Mouse (Mus musculus) midbrain, embryonic 14.5 days (tissue): ENCODE results near the gene Nup155. TPM values are rescaled to one million over a fixed set of nuclear protein-coding genes. Genes with fewer than 3 reads are reported as not detected.
A peak's percentile ranks its signal among the peaks of the same experiment; 100 is the strongest.

Source experiments
- ATAC-seq: fragments of 200-750 bp; cut with Nextera tagmentation; 2 replicates; pipeline ENCODE4 v1.8.0; 2017; ENCODE audit warnings: moderate number of reproducible peaks, moderate library complexity; ENCODE audit not compliant: low FRiP score, low TSS enrichment
- DNase-seq: peaks from one replicate; pipeline ENCODE4 v3.0.0-alpha.2; 2015
- H3K27ac ChIP-seq: fragments of 300-500 bp; sonication (generic); replicated peaks from 2 replicates; pipeline ENCODE4 v1.5.1; 2014; ENCODE audit warnings: mild to moderate bottlenecking, low read depth, low read length, moderate library complexity
- H3K27me3 ChIP-seq: fragments of 300-500 bp; sonication (generic); 2 replicates; pipeline ENCODE4 v1.6.1; 2014; ENCODE audit warnings: low read length, control low read depth, mixed read lengths; ENCODE audit not compliant: control insufficient read depth, insufficient read depth
- H3K36me3 ChIP-seq: fragments of 300-500 bp; sonication (generic); 2 replicates; pipeline ENCODE4 v1.6.1; 2014; ENCODE audit warnings: low read length, control low read depth; ENCODE audit not compliant: control insufficient read depth, insufficient read depth
- H3K4me1 ChIP-seq: fragments of 300-500 bp; sonication (generic); 2 replicates; pipeline ENCODE4 v1.6.1; 2014; ENCODE audit warnings: mild to moderate bottlenecking, antibody characterized with exemption, low read length, control low read depth; ENCODE audit not compliant: control insufficient read depth, insufficient read depth
- H3K4me2 ChIP-seq: fragments of 300-500 bp; sonication (generic); 2 replicates; pipeline ENCODE4 v1.6.1; 2014; ENCODE audit warnings: mild to moderate bottlenecking, low read length, moderate library complexity
- H3K4me3 ChIP-seq: fragments of 300-500 bp; sonication (generic); replicated peaks from 2 replicates; pipeline ENCODE4 v1.5.1; 2014; ENCODE audit warnings: low read depth, low read length
- H3K9ac ChIP-seq: fragments of 300-500 bp; sonication (generic); replicated peaks from 2 replicates; pipeline ENCODE4 v1.6.1; 2014; ENCODE audit warnings: mild to moderate bottlenecking, low read length, moderate library complexity
- H3K9me3 ChIP-seq: fragments of 300-500 bp; sonication (generic); 2 replicates; pipeline ENCODE4 v1.6.1; 2016; ENCODE audit warnings: low read length, control low read depth, mixed read lengths; ENCODE audit not compliant: control insufficient read depth
- WGBS: fragments of 180-500 bp; shearing (Covaris S2); extraction: QIAGEN DNeasy Blood & Tissue Kit; methylation state at CpG from one replicate; pipeline ENCODE4 v1.1.7; 2014; 5-methylcytosine and 5-hydroxymethylcytosine counted together
- polyA plus RNA-seq: library from polyadenylated mRNA; unstranded; fragments of >200 nt; fragmentation: Nextera tagmentation; extraction: Ambion mirVana; gene quantifications from 2 replicates; pipeline ENCODE4 v1.2.1, GENCODE M21; 2014

The Nup155 gene
- polyA plus RNA-seq, 1 experiment from 2014 or later = 14.5 TPM

DNA sequence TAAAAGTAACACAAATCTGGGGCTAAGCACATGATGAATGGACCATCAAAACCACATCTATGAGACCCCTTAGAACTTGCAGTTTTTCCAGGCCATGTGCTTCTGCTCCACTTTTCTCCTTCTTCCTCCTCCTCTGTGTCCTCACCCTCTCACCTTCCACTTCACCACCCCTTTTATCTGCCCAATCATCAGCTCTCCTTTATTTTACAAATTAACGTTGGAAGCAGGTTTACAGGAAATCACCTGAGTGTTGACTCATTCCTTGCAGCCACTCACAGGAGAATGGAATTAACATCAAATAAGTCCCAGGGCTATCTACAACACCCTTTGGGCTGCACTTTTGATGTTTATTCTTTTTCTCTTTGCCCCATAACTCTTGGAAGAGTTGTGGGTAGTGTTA, 52.8 kb downstream of the Nup155 start:
- DNase-seq = no peak
- ATAC-seq = no peak
- Histone ChIP-seq H3K9me3 (no peaks in the 10 kb centered on the region), H3K27ac (no peak overlapping the region), H3K36me3 (peaks cover 42% of the 10 kb centered on the region), H3K9ac (no peak overlapping the region), H3K4me2 (no peak overlapping the region), H3K4me1 (no peaks in the 10 kb centered on the region), H3K4me3 (no peak overlapping the region), H3K27me3 (no peaks in the 10 kb centered on the region)
- WGBS = 86% methylated on average over 1 of the region's 1 CpGs

DNA sequence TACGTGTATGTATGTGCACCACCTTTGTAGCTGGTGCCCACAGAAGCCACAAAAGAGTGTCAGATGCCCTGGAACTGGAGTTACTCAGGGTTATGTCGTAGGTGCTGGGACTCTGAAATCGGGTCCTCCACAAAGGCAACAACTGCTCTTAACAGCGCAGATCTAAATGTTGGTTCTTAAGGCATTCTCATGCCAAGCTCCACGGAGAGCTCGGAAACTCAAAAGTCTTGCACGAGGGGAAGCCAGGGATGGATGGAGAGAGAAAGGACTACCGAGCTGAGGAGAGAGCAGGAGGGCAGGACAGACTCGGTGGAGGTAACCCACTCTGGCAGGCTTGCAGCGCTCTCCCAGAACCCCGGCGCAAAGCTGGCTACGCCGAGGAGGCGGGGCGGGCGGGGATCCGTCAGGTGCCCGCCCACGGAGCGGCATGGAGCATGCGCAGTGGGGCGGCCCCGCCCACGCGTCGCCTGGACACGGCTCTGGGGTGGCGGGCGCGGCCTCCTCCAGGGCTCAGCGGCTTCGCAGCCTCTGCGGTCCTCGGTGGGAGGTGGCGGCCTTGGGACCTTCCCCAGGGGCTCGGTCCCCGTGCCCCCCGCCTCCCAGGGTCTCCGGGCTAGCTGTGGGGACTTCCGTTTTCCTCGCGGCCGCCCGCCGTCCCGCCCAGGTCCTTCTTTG, 59.7 kb downstream of the Nup155 start, which contains the start of gene Cplane1:
Cplane1 (plus strand) TSS at position 516 of the 675 bp plus-strand sequence.
- peak; percentile 98 for DNase-seq
- H3K4me1 ChIP-seq = peaks cover 10% of the 10 kb centered on the region; the same call in 1 of the 2 replicates
- peak within 1 kb of the TSS; percentile 95 for H3K27ac ChIP-seq
- H3K4me2 ChIP-seq = peak within 1 kb of the TSS; percentile 68
- peak within 1 kb of the TSS; percentile 98 for H3K9ac ChIP-seq
- no peaks in the 10 kb centered on the region for H3K27me3 ChIP-seq
- peaks cover 20% of the 10 kb centered on the region for H3K36me3 ChIP-seq
- H3K4me3 ChIP-seq = peak within 1 kb of the TSS; percentile 99
- no peaks in the 10 kb centered on the region for H3K9me3 ChIP-seq
- ATAC-seq = peak; percentile 99
- WGBS = under 1% methylated on average over 47 of the region's 47 CpGs

DNA sequence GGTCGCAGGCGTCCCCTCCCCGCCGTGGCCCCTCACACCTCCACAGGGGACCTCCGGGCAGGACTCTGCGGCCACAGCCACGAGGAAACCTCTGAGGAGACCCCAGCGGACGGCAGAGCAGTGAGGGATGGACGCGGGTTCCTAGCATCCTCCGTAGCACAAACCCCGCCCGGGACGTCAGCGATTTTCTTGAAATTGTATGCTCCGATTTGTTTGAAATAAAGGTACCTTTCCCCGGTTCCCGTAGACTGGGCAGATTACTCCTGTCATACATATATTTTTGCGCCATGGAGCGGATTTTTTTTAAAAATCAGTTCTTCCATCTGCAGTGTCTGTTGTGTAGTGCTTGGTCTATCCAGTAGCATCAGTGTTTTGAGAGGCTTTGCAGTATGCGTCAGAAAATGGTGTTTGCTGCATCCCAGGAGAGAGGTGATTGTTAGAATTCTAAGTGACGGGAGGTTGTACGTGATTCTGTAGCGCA, 60.2 kb downstream of the Nup155 start:
- no peaks in the 10 kb centered on the region for H3K9me3 ChIP-seq
- H3K4me3 ChIP-seq = peak overlapping the region; percentile 99
- peaks cover 26% of the 10 kb centered on the region for H3K36me3 ChIP-seq
- peaks cover 10% of the 10 kb centered on the region; the same call in 1 of the 2 replicates for H3K4me1 ChIP-seq
- ATAC-seq (peak; percentile 82), DNase-seq (peak; percentile 79)
- under 1% methylated on average over 25 of the region's 25 CpGs for WGBS
- H3K27me3 ChIP-seq = no peaks in the 10 kb centered on the region
- H3K27ac ChIP-seq = peak overlapping the region; percentile 95
- H3K4me2 ChIP-seq = peak overlapping the region; percentile 68
- H3K9ac ChIP-seq = peak overlapping the region; percentile 98

DNA sequence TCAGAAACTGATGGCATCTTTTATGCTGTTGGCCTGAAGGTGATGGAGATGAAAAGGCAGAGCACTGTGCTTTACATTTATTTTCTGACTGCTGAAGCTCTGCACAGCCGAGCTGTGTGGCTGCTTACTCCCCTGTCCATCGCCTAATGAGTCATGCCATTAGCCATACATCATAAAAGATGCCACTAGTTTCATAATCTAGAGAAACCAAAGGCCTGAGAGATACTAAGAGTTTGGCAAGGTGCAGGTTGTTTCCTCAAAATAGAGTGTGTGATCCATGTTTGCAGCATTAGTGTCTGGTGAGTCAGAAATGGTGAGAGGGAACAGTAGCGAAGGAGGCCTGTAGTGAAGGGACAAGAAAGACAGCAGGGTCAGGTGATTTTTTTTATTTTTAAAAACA, 80.5 kb downstream of the Nup155 start:
- WGBS = 95% methylated on average over 3 of the region's 3 CpGs

DNA sequence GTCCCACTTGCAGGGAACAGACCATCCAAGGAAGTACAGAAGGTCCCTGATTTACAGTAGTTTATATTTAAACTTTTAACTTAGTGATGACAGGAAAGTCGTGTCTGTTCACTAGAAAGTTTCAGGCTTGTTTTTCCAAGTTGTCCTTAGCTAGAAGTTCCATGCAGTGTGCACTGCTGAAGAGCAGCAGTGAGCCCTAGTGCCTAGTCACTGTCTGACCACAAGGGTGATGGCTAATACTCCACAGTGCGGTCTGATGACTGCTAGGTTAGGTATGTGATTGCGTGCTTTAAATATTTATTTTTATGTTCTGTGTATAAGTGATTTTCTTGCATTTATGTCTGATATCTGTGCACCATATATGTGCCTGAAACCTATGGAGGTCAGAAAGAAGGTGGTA, 81.4 kb downstream of the Nup155 start:
- Histone ChIP-seq H3K4me2 (no peak overlapping the region), H3K27ac (no peak overlapping the region), H3K4me3 (no peak overlapping the region), H3K27me3 (no peaks in the 10 kb centered on the region), H3K9me3 (no peaks in the 10 kb centered on the region), H3K4me1 (no peaks in the 10 kb centered on the region), H3K9ac (no peak overlapping the region), H3K36me3 (peaks cover 87% of the 10 kb centered on the region)
- 95% methylated on average over 3 of the region's 3 CpGs for WGBS
- ATAC-seq (no peak), DNase-seq (no peak)

More for the DNA sequence above, 80.5 kb downstream of the Nup155 start:
- no peaks in the 10 kb centered on the region for H3K9me3 ChIP-seq
- no peak overlapping the region for H3K4me2 ChIP-seq
- H3K27me3 ChIP-seq = no peaks in the 10 kb centered on the region
- H3K27ac ChIP-seq = no peak overlapping the region
- ATAC-seq = no peak
- no peak overlapping the region for H3K4me3 ChIP-seq
- DNase-seq = no peak
- H3K9ac ChIP-seq = no peak overlapping the region
- H3K36me3 ChIP-seq = peaks cover 78% of the 10 kb centered on the region
- no peaks in the 10 kb centered on the region for H3K4me1 ChIP-seq

DNA sequence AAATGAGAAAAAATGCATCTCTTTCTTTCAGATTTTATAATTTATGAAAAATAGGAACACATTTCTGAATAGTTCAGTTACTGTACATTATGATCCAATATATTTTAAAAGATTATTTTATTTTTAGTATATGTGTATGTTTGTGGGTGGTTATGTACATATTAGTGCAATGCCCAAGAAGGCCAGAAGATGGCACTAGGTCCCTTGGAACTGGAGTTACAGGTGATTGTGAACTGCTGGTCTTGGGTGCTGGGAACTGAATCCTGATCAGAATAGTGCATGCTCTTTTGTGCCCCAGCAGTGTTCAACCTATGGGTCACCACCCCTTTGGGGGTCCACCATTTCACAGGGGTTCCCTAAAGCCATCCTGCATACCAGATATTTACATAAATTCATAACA, 91.2 kb downstream of the Nup155 start:
- Histone ChIP-seq H3K9ac (no peak overlapping the region), H3K9me3 (no peaks in the 10 kb centered on the region), H3K27me3 (no peaks in the 10 kb centered on the region), H3K4me2 (no peak overlapping the region), H3K36me3 (peaks cover 76% of the 10 kb centered on the region), H3K4me3 (no peak overlapping the region), H3K27ac (no peak overlapping the region), H3K4me1 (no peaks in the 10 kb centered on the region)
- no peak for DNase-seq
- no peak for ATAC-seq

DNA sequence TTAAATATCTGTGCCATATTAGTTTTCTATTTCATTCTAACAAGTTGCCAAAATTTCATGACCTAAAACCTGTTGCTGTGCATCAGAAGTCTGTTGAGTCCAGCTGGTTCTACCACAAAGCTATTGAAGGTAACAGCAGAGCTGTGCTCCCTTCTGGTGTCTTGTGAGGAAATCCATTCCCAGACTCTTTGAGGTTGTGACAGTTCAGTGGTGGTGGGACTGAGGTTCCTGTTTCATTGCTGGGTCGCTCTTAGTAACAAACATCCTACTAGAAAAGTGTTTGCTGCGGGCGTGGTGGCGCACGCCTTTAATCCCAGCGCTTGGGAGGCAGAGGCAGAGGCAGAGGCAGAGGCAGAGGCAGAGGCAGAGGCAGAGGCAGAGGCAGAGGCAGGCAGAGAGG, 99.3 kb downstream of the Nup155 start:
- H3K27ac ChIP-seq = no peak overlapping the region
- no peak overlapping the region for H3K4me2 ChIP-seq
- no peaks in the 10 kb centered on the region for H3K4me1 ChIP-seq
- H3K9me3 ChIP-seq = no peaks in the 10 kb centered on the region
- no peaks in the 10 kb centered on the region for H3K27me3 ChIP-seq
- H3K36me3 ChIP-seq = peaks cover 72% of the 10 kb centered on the region
- no peak overlapping the region for H3K9ac ChIP-seq
- ATAC-seq (no peak), DNase-seq (no peak)
- WGBS = 90% methylated on average over 6 of the region's 6 CpGs
- H3K4me3 ChIP-seq = no peak overlapping the region
